Mouse (Mus musculus): ENCODE data around the gene Zfp839. TPM values are rescaled to one million over a fixed set of nuclear protein-coding genes. Genes with fewer than 3 reads are reported as not detected.

The Zfp839 gene
- total and polyA plus RNA-seq, 2 experiments from 2014 or later, result 2.4 to 4.5 TPM

GRCm38 (mm10) chr12:110808848-110809247 lies 41.2 kb upstream of the Zfp839 start:
- no peak overlapping the region for H3K9ac ChIP-seq
- DNase-seq (no peak), ATAC-seq (no peak)
- peaks cover 22% of the 10 kb centered on the region for H3K36me3 ChIP-seq (ENCODE audit: insufficient read depth)
- no peaks in the 10 kb centered on the region for H3K27me3 ChIP-seq (ENCODE audit: insufficient read depth, low read length)
- TF ChIP-seq CTCF (IDR thresholded peaks at IDR 0.05; ENCODE audit: low read depth), result no peak
- H3K9me3 ChIP-seq (ENCODE audit: low read length), result no peaks in the 10 kb centered on the region
- H3K4me3 ChIP-seq (ENCODE audit: low read depth, low read length), result no peak overlapping the region
- no peak overlapping the region for H3K4me2 ChIP-seq (ENCODE audit: low read depth)
- WGBS, result 80% methylated on average over 5 of the region's 5 CpGs
- H3K4me1 ChIP-seq (ENCODE audit: insufficient read depth), result no peaks in the 10 kb centered on the region
- no peak overlapping the region for H3K27ac ChIP-seq (ENCODE audit: low read depth, low read length)

- Histone ChIP-seq H3K9ac (no peak overlapping the region), H3K4me1 (ENCODE audit: insufficient read depth) (no peaks in the 10 kb centered on the region), H3K9me3 (ENCODE audit: low read length) (no peaks in the 10 kb centered on the region), H3K27ac (ENCODE audit: low read depth, low read length) (no peak overlapping the region), H3K4me3 (ENCODE audit: low read depth, low read length) (no peak overlapping the region), H3K27me3 (ENCODE audit: insufficient read depth, low read length) (no peaks in the 10 kb centered on the region), H3K36me3 (ENCODE audit: insufficient read depth) (peaks cover 11% of the 10 kb centered on the region; the same call in 1 of the 2 replicates), H3K4me2 (ENCODE audit: low read depth) (no peak overlapping the region)
- 96% methylated on average over 9 of the region's 9 CpGs for WGBS
- TF ChIP-seq CTCF (IDR thresholded peaks at IDR 0.05; ENCODE audit: low read depth), result no peak
- DNase-seq (no peak), ATAC-seq (no peak)
These were observed 36.9 kb upstream of the Zfp839 start for GRCm38 (mm10) chr12:110813132-110813531.

GRCm38 (mm10) chr12:110813624-110814023 lies 36.4 kb upstream of the Zfp839 start:
- no peaks in the 10 kb centered on the region for H3K27me3 ChIP-seq (ENCODE audit: insufficient read depth, low read length)
- no peak overlapping the region for H3K9ac ChIP-seq
- no peak overlapping the region for H3K27ac ChIP-seq (ENCODE audit: low read depth, low read length)
- H3K4me2 ChIP-seq (ENCODE audit: low read depth), result no peak overlapping the region
- ATAC-seq (no peak), DNase-seq (no peak)
- 88% methylated on average over 6 of the region's 6 CpGs for WGBS
- no peak overlapping the region for H3K4me3 ChIP-seq (ENCODE audit: low read depth, low read length)
- no peaks in the 10 kb centered on the region for H3K4me1 ChIP-seq (ENCODE audit: insufficient read depth)
- H3K9me3 ChIP-seq (ENCODE audit: low read length), result no peaks in the 10 kb centered on the region
- H3K36me3 ChIP-seq (ENCODE audit: insufficient read depth), result peaks cover 10% of the 10 kb centered on the region; the same call in 1 of the 2 replicates
- TF ChIP-seq CTCF (IDR thresholded peaks at IDR 0.05; ENCODE audit: low read depth), result no peak

GRCm38 (mm10) chr12:110814924-110815323 lies 35.1 kb upstream of the Zfp839 start:
- DNase-seq, result no peak
- peaks cover 11% of the 10 kb centered on the region; the same call in 1 of the 2 replicates for H3K36me3 ChIP-seq (ENCODE audit: insufficient read depth)
- H3K9ac ChIP-seq, result no peak overlapping the region
- H3K9me3 ChIP-seq (ENCODE audit: low read length), result no peaks in the 10 kb centered on the region
- H3K4me1 ChIP-seq (ENCODE audit: insufficient read depth), result no peaks in the 10 kb centered on the region
- no peaks in the 10 kb centered on the region for H3K27me3 ChIP-seq (ENCODE audit: insufficient read depth, low read length)
- no peak overlapping the region for H3K4me3 ChIP-seq (ENCODE audit: low read depth, low read length)
- no peak overlapping the region for H3K27ac ChIP-seq (ENCODE audit: low read depth, low read length)
- 79% methylated on average over 17 of the region's 17 CpGs for WGBS
- no peak overlapping the region for H3K4me2 ChIP-seq (ENCODE audit: low read depth)
- ATAC-seq, result no peak
- no peak for TF ChIP-seq CTCF (IDR thresholded peaks at IDR 0.05; ENCODE audit: low read depth)

GRCm38 (mm10) chr12:110816833-110817232 lies 33.2 kb upstream of the Zfp839 start:
- Histone ChIP-seq H3K4me2 (ENCODE audit: low read depth) (no peak overlapping the region), H3K9me3 (ENCODE audit: low read length) (no peaks in the 10 kb centered on the region), H3K27ac (ENCODE audit: low read depth, low read length) (no peak overlapping the region), H3K4me3 (ENCODE audit: low read depth, low read length) (no peak overlapping the region), H3K27me3 (ENCODE audit: insufficient read depth, low read length) (no peaks in the 10 kb centered on the region), H3K9ac (no peak overlapping the region), H3K36me3 (ENCODE audit: insufficient read depth) (peaks cover 12% of the 10 kb centered on the region; the same call in 1 of the 2 replicates), H3K4me1 (ENCODE audit: insufficient read depth) (no peaks in the 10 kb centered on the region)
- 97% methylated on average over 2 of the region's 2 CpGs for WGBS
- no peak for TF ChIP-seq CTCF (IDR thresholded peaks at IDR 0.05; ENCODE audit: low read depth)
- DNase-seq, result no peak
- no peak for ATAC-seq

GRCm38 (mm10) chr12:110819367-110819766 lies 30.7 kb upstream of the Zfp839 start:
- Histone ChIP-seq H3K36me3 (ENCODE audit: insufficient read depth) (peaks cover 2% of the 10 kb centered on the region; the same call in 1 of the 2 replicates), H3K27ac (ENCODE audit: low read depth, low read length) (no peak overlapping the region), H3K4me1 (ENCODE audit: insufficient read depth) (no peaks in the 10 kb centered on the region), H3K27me3 (ENCODE audit: insufficient read depth, low read length) (no peaks in the 10 kb centered on the region), H3K9me3 (ENCODE audit: low read length) (no peaks in the 10 kb centered on the region), H3K9ac (no peak overlapping the region), H3K4me3 (ENCODE audit: low read depth, low read length) (no peak overlapping the region), H3K4me2 (ENCODE audit: low read depth) (no peak overlapping the region)
- no peak for DNase-seq
- ATAC-seq, result no peak
- 86% methylated on average over 8 of the region's 8 CpGs for WGBS
- TF ChIP-seq CTCF (IDR thresholded peaks at IDR 0.05; ENCODE audit: low read depth), result no peak

GRCm38 (mm10) chr12:110821787-110822186 lies 28.3 kb upstream of the Zfp839 start:
- Histone ChIP-seq H3K9me3 (ENCODE audit: low read length) (no peaks in the 10 kb centered on the region), H3K4me1 (ENCODE audit: insufficient read depth) (no peaks in the 10 kb centered on the region), H3K27me3 (ENCODE audit: insufficient read depth, low read length) (no peaks in the 10 kb centered on the region), H3K27ac (ENCODE audit: low read depth, low read length) (no peak overlapping the region), H3K9ac (no peak overlapping the region), H3K4me2 (ENCODE audit: low read depth) (no peak overlapping the region), H3K36me3 (ENCODE audit: insufficient read depth) (peaks cover 2% of the 10 kb centered on the region; the same call in 1 of the 2 replicates), H3K4me3 (ENCODE audit: low read depth, low read length) (no peak overlapping the region)
- DNase-seq (no peak), ATAC-seq (no peak)
- WGBS, result 94% methylated on average over 2 of the region's 2 CpGs
- peak; percentile 16; the same call in 1 of the 2 replicates for TF ChIP-seq CTCF (IDR thresholded peaks at IDR 0.05; ENCODE audit: low read depth)

Data from forebrain, postnatal 0 days (tissue).